Mouse (Mus musculus) spleen, postnatal 0 days (tissue): ENCODE data around the gene Rtl5. TPM values are rescaled to one million over a fixed set of nuclear protein-coding genes. Genes with fewer than 3 reads are reported as not detected.

Experiments
- polyA plus RNA-seq: library from polyadenylated mRNA; unstranded; fragments of >200 nt; fragmentation: Nextera tagmentation; extraction: Ambion mirVana; gene quantifications from 2 replicates; pipeline ENCODE4 v1.2.1, GENCODE M21; 2015

The Rtl5 gene
- polyA plus RNA-seq: 0.49 and 0.74 TPM in 2 replicates

DNA sequence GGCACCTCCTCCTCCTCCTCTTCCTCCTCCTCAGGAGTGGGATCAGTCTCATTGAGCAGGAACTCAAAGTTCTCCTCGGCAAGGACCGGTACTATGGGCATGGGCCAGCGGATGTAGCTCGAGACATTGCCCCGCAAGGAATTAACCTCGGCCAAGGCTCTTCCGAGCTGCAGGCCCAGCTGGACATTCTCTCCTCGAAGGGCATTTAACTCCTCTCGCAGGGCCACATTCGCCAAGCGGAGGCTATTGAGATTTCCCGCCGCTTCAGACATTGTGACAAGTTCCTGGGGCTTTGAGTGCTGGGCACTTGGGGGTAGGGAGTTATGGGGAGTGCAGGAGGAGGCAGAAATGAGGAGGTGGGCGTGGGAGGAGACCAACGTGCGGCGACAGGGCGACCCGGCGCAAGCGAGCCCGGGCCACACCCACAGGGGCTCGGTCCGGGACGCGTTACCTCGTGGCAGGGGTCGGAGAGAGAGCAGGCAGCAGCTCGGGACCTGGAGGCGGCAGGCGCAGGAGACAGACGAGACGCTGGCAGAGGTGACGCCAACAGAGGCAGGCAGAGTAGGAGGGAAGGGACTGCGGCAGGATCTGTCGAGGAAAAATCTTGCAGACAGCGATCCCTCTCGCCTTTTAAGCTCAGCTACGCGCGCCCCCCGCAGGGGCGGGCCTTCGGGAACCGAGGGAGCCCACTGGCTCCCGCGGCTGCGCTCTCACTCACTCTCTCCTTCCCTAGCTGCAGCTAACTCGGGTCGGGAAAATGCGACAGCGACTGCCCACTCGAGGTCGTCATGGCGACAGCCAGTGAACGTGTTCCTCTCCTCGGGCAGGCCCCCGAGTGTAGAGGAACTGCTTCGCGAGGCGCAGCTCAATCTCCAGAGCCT is at the start of gene Rtl5:
Gene Rtl5, minus strand, starts transcription at position 714 of the 881 bp plus-strand sequence.

GRCm38 (mm10) chrX:102119042-102119864 is 48.1 kb upstream of the Rtl5 start, which contains the start of gene Pin4:
Pin4 (plus strand) TSS chrX:102119447.

Other genes starting within 250 kb of the Rtl5 start
- gene Nhsl2, start 221.9 kb downstream of the Rtl5 start, polyA plus RNA-seq: 5.0 and 6.1 TPM in 2 replicates
- 56.2 and 57.8 TPM in 2 replicates for gene Pin4, start 48.1 kb upstream of the Rtl5 start, polyA plus RNA-seq
- 7.7 and 8.5 TPM in 2 replicates for gene Ercc6l, start 85.8 kb upstream of the Rtl5 start, polyA plus RNA-seq
- 825 and 834 TPM in 2 replicates for gene Rps4x, start 118.1 kb upstream of the Rtl5 start, polyA plus RNA-seq
- gene Cited1, start 180.9 kb upstream of the Rtl5 start, polyA plus RNA-seq: 1.2 and 1.5 TPM in 2 replicates